In the genomic region with DNA sequence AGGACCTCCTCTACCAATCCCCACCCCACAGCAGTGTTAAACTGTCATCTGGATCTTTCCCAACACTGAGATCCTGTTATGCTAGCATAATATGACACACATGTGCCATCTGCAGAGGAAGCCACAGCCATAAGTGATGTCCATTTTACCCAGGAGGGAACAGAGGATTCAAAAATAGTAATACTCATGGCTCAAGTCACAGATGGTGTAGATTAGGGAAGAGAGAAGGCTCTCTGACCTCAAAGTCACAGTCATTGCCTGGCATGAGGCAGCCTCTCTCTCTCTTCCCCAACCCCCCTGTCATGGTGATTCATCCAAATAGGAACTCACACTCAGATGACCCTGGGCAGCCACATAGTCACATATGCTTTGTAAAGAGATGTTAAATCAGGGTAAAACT, we compare ENCODE assay signal across 15 mouse cellular contexts. TPM values are rescaled to one million over a fixed set of nuclear protein-coding genes. Genes with fewer than 3 reads are reported as not detected.
DNase-seq lines count a peak whose midpoint lies in the region; ATAC-seq lines count a peak whose summit lies in the region.
"Had no signal": no experiment of that assay in that cellular context is flagged by ENCODE, and none has a peak within 500 bp of the region (broad histone marks: within the 10 kb centered on the region; RNA-seq: fewer than 3 reads in every experiment).

No protein-coding gene starts in this region.

- peak; percentile 69 for DNase-seq in adipocyte (ENCODE audit: low spot score)
- peak; percentile 27 for DNase-seq in embryo, embryonic 11 days
- no peak for DNase-seq in spleen, postnatal 36 days (ENCODE audit: low spot score in 2 of 2)
- no peak for DNase-seq in thymus, postnatal 36 days
- DNase-seq: kidney, postnatal 36 days; left cerebral cortex, postnatal 4 days; lung, postnatal 14 days; retina, postnatal 1 day had no signal

- H3K4me3 ChIP-seq in liver, embryonic 16.5 days (ENCODE audit: low read depth, low read length): no peak overlapping the region
- H3K4me3 ChIP-seq in liver, embryonic 12.5 days: no peak overlapping the region
- H3K4me3 ChIP-seq: forebrain, embryonic 15.5 days; heart, embryonic 13.5 days; stomach, embryonic 15.5 days had no signal

- no peak overlapping the region for H3K27ac ChIP-seq in liver, embryonic 16.5 days (ENCODE audit: low read length)
- no peak overlapping the region for H3K27ac ChIP-seq in liver, embryonic 12.5 days
- H3K27ac ChIP-seq: forebrain, embryonic 15.5 days; heart, embryonic 13.5 days had no signal

- H3K4me2 ChIP-seq in liver, embryonic 16.5 days (ENCODE audit: low read depth, low read length): no peak overlapping the region
- no peak overlapping the region for H3K4me2 ChIP-seq in liver, embryonic 12.5 days
- H3K4me2 ChIP-seq: forebrain, embryonic 15.5 days; heart, embryonic 13.5 days; stomach, embryonic 15.5 days had no signal

- no peaks in the 10 kb centered on the region for H3K27me3 ChIP-seq in liver, embryonic 16.5 days (ENCODE audit: control insufficient read depth, insufficient read depth, low read depth, low read length)
- no peaks in the 10 kb centered on the region; the same call in 1 of the 2 replicates for H3K27me3 ChIP-seq in liver, embryonic 12.5 days (replicated peaks)
- H3K27me3 ChIP-seq: forebrain, embryonic 15.5 days; heart, embryonic 13.5 days; stomach, embryonic 15.5 days had no signal

- no peaks in the 10 kb centered on the region; the same call in 1 of the 2 replicates for H3K4me1 ChIP-seq in liver, embryonic 16.5 days (ENCODE audit: control insufficient read depth, low read depth, low read length)
- H3K4me1 ChIP-seq in liver, embryonic 12.5 days: no peaks in the 10 kb centered on the region
- H3K4me1 ChIP-seq: forebrain, embryonic 15.5 days; stomach, embryonic 15.5 days had no signal

- H3K36me3 ChIP-seq in liver, embryonic 16.5 days (ENCODE audit: control insufficient read depth, insufficient read depth): no peaks in the 10 kb centered on the region
- no peaks in the 10 kb centered on the region for H3K36me3 ChIP-seq in liver, embryonic 12.5 days
- H3K36me3 ChIP-seq: forebrain, embryonic 15.5 days; heart, embryonic 13.5 days; stomach, embryonic 15.5 days had no signal

- no peaks in the 10 kb centered on the region for H3K9me3 ChIP-seq in liver, embryonic 16.5 days (replicated peaks; ENCODE audit: control insufficient read depth, low read length)
- no peaks in the 10 kb centered on the region for H3K9me3 ChIP-seq in liver, embryonic 12.5 days (replicated peaks)
- H3K9me3 ChIP-seq: forebrain, embryonic 15.5 days; heart, embryonic 13.5 days; stomach, embryonic 15.5 days had no signal

- ATAC-seq in liver, embryonic 16.5 days (ENCODE audit: low read depth): 0 out of 2 replicates have a peak, but pooled peaks have one; percentile 11
- no peak for ATAC-seq in liver, embryonic 12.5 days
- 0 out of 2 replicates have a peak, but pooled peaks have one; percentile 33 for ATAC-seq in neutrophil, adult 5-6 weeks (ENCODE audit: extremely low read depth, insufficient number of reproducible peaks, low FRiP score, poor library complexity, severe bottlenecking)
- ATAC-seq: forebrain, embryonic 15.5 days had no signal

- no peak overlapping the region for H3K9ac ChIP-seq in liver, embryonic 16.5 days (ENCODE audit: low read depth, low read length)
- no peak overlapping the region for H3K9ac ChIP-seq in liver, embryonic 12.5 days
- H3K9ac ChIP-seq: forebrain, embryonic 15.5 days; heart, embryonic 13.5 days; stomach, embryonic 15.5 days had no signal

RNA-seq across cellular contexts. Expression of a gene that starts 2.9 kb away (rescaled TPM):
- 0.96 and 1.3 TPM in 2 replicates for polyA plus RNA-seq in liver, embryonic 16.5 days (2015; fragmentation: Nextera tagmentation; extraction: Ambion mirVana)
- polyA plus RNA-seq in liver, embryonic 12.5 days (2016; fragmentation: Nextera tagmentation; extraction: Ambion mirVana): 0.69 and 0.79 TPM in 2 replicates
- 0.86 and 1.0 TPM in 2 replicates for total RNA-seq in neutrophil, adult 5-6 weeks (2017)

RNA-seq across cellular contexts. Expression of a gene that starts 52.5 kb away (rescaled TPM):
- polyA plus RNA-seq in liver, embryonic 16.5 days (2015; fragmentation: Nextera tagmentation; extraction: Ambion mirVana): 0.06 TPM in 1 of 2 replicates, not detected in the other
- polyA plus RNA-seq in liver, embryonic 12.5 days (2016; fragmentation: Nextera tagmentation; extraction: Ambion mirVana): not detected in 2 replicates
- total RNA-seq in neutrophil, adult 5-6 weeks (2017): not detected in 2 replicates
- total RNA-seq: MEL had no signal

RNA-seq across cellular contexts. Expression of a gene that starts 53.2 kb away (rescaled TPM):
- 29.5 and 33.8 TPM in 2 replicates for polyA plus RNA-seq in liver, embryonic 16.5 days (2015; fragmentation: Nextera tagmentation; extraction: Ambion mirVana)
- 12.6 TPM in 2 replicates for polyA plus RNA-seq in liver, embryonic 12.5 days (2016; fragmentation: Nextera tagmentation; extraction: Ambion mirVana)
- total RNA-seq in neutrophil, adult 5-6 weeks (2017): 26.8 and 35.0 TPM in 2 replicates
- polyA plus RNA-seq: forebrain, embryonic 15.5 days had no signal

Comparison
In these comparisons a context has a peak if more than half of its experiments do, and no peak if none do; other contexts are left out.
1. DNase-seq: peak in adipocyte (single experiment) and embryo, embryonic 11 days (single experiment); none in spleen, postnatal 36 days (0 of 2) and thymus, postnatal 36 days (0 of 2).